Mouse (Mus musculus) brain, embryonic 14.5 days (tissue): ENCODE measurements around the gene H60c.

ENCODE experiments used
- CTCF ChIP-seq: fragments of 200-500 bp; IDR thresholded peaks from 2 replicates; pipeline ENCODE4 v1.5.1; 2012; ENCODE audit warnings: inconsistent platforms, mild to moderate bottlenecking, moderate library complexity, borderline replicate concordance; ENCODE audit not compliant: insufficient read depth, insufficient read length; ENCODE audit errors: extremely low read depth
- POLR2A ChIP-seq: fragments of 200-500 bp; IDR thresholded peaks from 2 replicates; pipeline ENCODE4 v1.6.1; 2012; ENCODE audit warnings: mild to moderate bottlenecking, inconsistent platforms, borderline replicate concordance; ENCODE audit not compliant: poor library complexity, insufficient read depth, insufficient read length, severe bottlenecking; ENCODE audit errors: extremely low read depth

GRCm38 (mm10) chr10:3257391-3257790 is 10.2 kb downstream of the H60c start:
- TF ChIP-seq POLR2A (no peak), CTCF (no peak)
